Mouse (Mus musculus) heart, postnatal 36 days (tissue): ENCODE measurements around the gene Slc26a5. TPM values are rescaled to one million over a fixed set of nuclear protein-coding genes. Genes with fewer than 3 reads are reported as not detected.

Source experiments
- DNase-seq, 2 experiments: peaks; one replicate each; pipeline ENCODE4 v3.0.0; 2021 to 2022
- intact Hi-C: fragments of 180-260 bp; cut with DNase I; formaldehyde crosslinking; loops from one replicate; pipeline ENCODE4 v1.15.1; 2025
- total RNA-seq, 2 experiments: library from RNA; stranded (reverse); gene quantifications; 2 replicates each; pipeline ENCODE4 v1.2.3; 2021

Gene Slc26a5
- total RNA-seq, 2 experiments from 2014 or later: not detected

DNA sequence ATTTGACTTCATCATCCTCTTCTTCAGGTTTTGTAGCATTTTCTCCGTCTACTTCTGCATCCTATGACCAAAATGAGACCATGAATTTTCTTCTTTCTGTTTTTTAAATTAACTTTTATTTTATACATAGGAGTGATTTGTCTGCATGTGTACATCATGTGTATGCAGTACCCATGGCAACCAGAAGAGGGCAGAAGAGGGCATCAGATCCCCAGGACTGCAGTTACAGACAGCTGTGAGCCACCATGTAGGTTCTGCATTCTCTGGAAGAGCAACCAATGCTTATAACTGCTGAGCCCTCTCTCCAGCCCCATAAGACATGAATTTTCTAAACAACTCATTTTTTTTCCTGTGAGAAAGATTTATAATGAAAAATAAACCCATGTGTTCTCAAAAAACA, 51.4 kb downstream of the Slc26a5 start:
- intact Hi-C loops: no loop called here
- DNase-seq: peak in 1 of 2 experiments; percentile 13

DNA sequence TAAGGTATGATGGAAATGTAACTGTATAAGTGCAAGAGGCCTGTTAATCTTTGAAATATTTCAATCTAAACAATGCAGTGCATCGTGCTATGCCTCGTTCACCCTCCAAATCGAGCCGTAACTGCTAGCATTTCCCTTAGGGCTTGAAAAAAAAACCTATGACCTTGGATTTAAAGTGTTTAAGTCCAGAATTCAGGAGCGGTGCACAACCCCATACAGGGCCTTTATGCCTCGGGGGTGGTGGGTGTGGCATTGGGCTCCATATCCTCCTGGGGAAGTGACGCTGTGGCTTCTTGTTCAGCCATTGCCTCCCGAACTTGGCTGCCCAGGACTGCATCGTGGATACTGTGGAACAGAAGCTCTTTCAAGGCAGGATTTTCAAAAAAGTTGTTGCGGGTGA, 54.5 kb downstream of the Slc26a5 start:
- no peak for DNase-seq
- intact Hi-C loops: no loop called here

GRCm38 (mm10) chr5:21804837-21805236, 60.6 kb downstream of the Slc26a5 start:
- no peak for DNase-seq
- intact Hi-C loops: no loop called here

GRCm38 (mm10) chr5:21803691-21804188, 61.7 kb downstream of the Slc26a5 start:
- intact Hi-C loops: no loop called here
- DNase-seq: no peak

- intact Hi-C loops: no loop called here
- no peak for DNase-seq
Observed at GRCm38 (mm10) chr5:21802907-21803306, 62.5 kb downstream of the Slc26a5 start.

- intact Hi-C loops: no loop called here
- no peak for DNase-seq
Observed at GRCm38 (mm10) chr5:21792166-21792565, 73.2 kb downstream of the Slc26a5 start.

GRCm38 (mm10) chr5:21789061-21789460, 76.3 kb downstream of the Slc26a5 start:
- no peak for DNase-seq
- intact Hi-C loops: loop anchor here (5.0 kb wide), 1 partner anchor 87 kb away; the partner anchor contains the start of gene Napepld

- no peak for DNase-seq
- intact Hi-C loops: loop anchor here (5.0 kb wide), 1 partner anchor 85 kb away; the partner anchor contains the start of gene Napepld
Observed at GRCm38 (mm10) chr5:21787186-21788105, 78.0 kb downstream of the Slc26a5 start.

DNA sequence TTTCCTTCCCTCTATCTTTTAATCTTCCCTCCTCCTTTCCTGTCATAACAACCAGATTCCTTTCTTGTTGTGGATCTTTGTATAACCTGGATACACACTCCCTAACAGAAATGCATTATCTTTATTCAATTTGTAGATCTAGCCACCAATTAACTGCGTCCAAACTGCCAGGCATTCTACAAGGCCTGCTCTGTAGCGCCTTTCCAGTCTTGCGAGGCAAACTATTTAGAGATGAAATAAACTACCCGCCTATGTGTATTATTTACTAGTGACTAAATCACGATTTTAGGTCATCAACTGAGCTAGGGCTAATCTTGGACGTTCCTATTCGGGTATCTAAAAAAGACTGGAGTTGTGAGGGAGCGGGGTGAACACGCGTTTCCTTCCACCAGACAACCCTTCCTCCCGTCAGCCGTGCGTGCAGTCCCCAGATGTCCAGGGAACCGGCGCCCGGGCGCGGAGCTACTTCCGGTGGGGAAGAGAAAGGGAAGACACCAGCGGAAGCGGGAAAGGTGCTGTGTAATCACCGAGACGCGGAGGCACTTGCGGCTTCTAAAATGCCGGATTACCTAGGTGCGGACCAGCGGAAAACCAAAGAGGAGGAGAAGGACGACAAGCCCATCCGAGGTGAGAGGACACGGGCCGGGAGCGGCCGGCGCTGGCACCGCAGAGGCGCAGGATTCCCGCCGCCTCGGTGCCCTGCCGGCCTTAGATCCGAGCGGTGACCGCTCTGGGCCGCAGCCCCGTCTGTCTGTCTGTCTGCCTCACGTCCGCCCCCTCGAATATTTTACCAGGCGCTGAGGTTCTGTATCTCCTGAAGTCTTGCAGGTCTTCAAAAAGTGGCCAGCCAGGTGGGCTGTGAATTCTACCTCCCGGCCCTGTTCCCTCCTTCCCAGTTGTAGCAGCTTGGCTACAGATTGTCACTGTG, 78.9 kb downstream of the Slc26a5 start:
- intact Hi-C loops: loop anchor here (1.0 to 5.0 kb wide), 2 partner anchors 49 to 84 kb away; partner anchors contain the start of genes Napepld and Pmpcb
- peak; percentile 92 to 94 for DNase-seq

- intact Hi-C loops: loop anchor here (1.0 to 5.0 kb wide), 2 partner anchors 48 to 83 kb away; partner anchors contain the start of genes Napepld and Pmpcb
- peak in 1 of 2 experiments; percentile 8 for DNase-seq
Observed at GRCm38 (mm10) chr5:21785776-21786175, 79.6 kb downstream of the Slc26a5 start.

- DNase-seq: peak; percentile 86 to 87
- intact Hi-C loops: loop anchor here (5.0 kb wide), 1 partner anchor 83 kb away; the partner anchor contains the start of gene Napepld
Observed at GRCm38 (mm10) chr5:21785053-21785452, 80.4 kb downstream of the Slc26a5 start, which contains the start of the genes Dnajc2 and Psmc2. TSS of gene Dnajc2 (minus strand) at chr5:21785251. TSS of gene Psmc2 (plus strand) at chr5:21785283.

- intact Hi-C loops: loop anchor here (5.0 kb wide), 1 partner anchor 82 kb away; the partner anchor contains the start of gene Napepld
- no peak for DNase-seq
Observed at GRCm38 (mm10) chr5:21784161-21785052, 81.0 kb downstream of the Slc26a5 start.

DNA sequence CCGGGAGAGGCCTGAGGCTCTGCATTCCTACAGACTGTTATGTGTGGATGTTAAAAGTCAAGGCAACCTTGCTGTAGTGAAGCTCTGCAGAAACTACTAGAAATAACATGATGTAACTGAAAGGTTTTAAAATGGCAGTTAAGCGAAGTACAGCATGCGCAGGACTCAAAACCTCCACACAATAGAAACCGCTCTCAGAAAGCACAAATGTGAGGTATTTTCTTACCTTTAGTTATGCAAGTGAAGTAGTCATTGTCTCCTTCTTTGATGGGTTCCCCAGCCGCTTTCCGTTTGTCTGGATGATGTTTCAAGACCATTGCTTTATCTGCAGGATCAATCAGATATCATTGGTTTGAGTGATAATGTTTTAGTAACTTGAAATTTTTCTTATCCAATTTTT, 88.9 kb downstream of the Slc26a5 start:
- no peak for DNase-seq
- intact Hi-C loops: no loop called here

GRCm38 (mm10) chr5:21769841-21770240, 95.6 kb downstream of the Slc26a5 start:
- intact Hi-C loops: no loop called here
- no peak for DNase-seq

DNA sequence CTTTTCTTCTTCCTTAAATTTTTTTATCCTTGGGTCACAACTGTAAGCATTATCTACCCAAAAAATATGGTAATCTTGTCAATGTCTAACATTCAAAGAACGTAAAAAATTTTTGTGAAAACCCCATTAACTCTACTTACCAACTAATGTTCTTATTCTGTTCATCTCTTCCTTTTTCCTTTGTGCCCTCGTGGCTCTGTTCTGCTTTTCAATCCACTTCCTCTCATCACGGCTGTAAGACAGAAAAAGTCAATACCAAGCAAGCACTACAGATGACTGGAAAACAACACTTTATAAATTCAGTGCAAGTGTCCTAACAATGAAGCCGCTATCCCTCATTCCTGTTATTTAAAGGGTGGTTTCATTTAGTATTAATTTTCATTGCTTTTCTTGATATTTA, 96.9 kb downstream of the Slc26a5 start:
- intact Hi-C loops: no loop called here
- DNase-seq: no peak
